Mouse (Mus musculus): ENCODE results near the gene Gzmm. TPM values are rescaled to one million over a fixed set of nuclear protein-coding genes. Genes with fewer than 3 reads are reported as not detected.

Gzmm gene
- total RNA-seq, 1 experiment: 2.5 TPM

DNA sequence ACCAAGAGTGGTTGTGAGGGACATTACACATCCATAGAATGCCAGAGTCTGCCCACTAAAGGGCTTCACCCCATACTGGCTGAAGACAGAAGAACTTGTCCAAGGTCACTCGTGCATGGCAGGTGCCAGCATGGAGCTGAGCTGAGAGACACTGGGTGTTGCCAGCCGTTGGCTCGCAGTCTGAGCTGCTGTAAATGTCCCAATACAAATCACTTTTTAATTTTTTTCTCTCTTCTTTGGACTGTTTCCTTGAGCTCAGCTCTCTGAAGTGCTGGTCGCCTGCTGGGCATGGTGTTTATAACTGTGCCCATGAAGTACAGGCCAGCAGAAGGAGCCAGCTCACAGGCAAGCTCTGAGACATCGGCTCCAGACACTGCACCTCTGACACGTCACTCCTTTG is 34.2 kb downstream of the Gzmm start:
- H3K27ac ChIP-seq (ENCODE audit: insufficient read depth, low read depth, low read length, poor library complexity, severe bottlenecking): no peak overlapping the region
- H3K9me3 ChIP-seq (ENCODE audit: control insufficient read depth, insufficient read depth, low read depth, low read length): no peaks in the 10 kb centered on the region
- DNase-seq (ENCODE audit: low read depth, low spot score): no peak
- no peak for TF ChIP-seq ZC3H11A (IDR thresholded peaks at IDR 0.05; ENCODE audit: borderline replicate concordance, low read depth, low read length)
- no peak for TF ChIP-seq ZNF384 (IDR thresholded peaks at IDR 0.05; ENCODE audit: low read depth, low read length)
- no peak for TF ChIP-seq MAFK (IDR thresholded peaks at IDR 0.05; ENCODE audit: insufficient read depth, low read depth, low read length)
- no peak for TF ChIP-seq HCFC1 (IDR thresholded peaks at IDR 0.05; ENCODE audit: borderline replicate concordance, insufficient read depth, low read length)
- TF ChIP-seq CHD2 (IDR thresholded peaks at IDR 0.05; ENCODE audit: low read depth, low read length): no peak
- no peak overlapping the region for H3K4me3 ChIP-seq (ENCODE audit: insufficient read depth in 1 of 2, low read depth in 1 of 2, low read length in 2 of 2, poor library complexity in 1 of 2, severe bottlenecking in 1 of 2)
- H3K4me1 ChIP-seq (ENCODE audit: control insufficient read depth in 2 of 2, insufficient read depth in 2 of 2, low read length in 2 of 2, poor library complexity in 1 of 2): peaks cover 0 to 3% of the 10 kb centered on the region in 2 experiments; a peak in 1 of 4 replicates
- H3K9ac ChIP-seq (ENCODE audit: insufficient read depth, low read depth, low read length, poor library complexity, severe bottlenecking): no peak overlapping the region
- in situ Hi-C loops (cut with MboI; ENCODE audit: low sequenced_read_pairs in 2 of 2, unreplicated experiment in 2 of 2): no loop called here
- no peaks in the 10 kb centered on the region for H3K36me3 ChIP-seq (ENCODE audit: control insufficient read depth, insufficient read depth, low read length, poor library complexity, severe bottlenecking)

DNA sequence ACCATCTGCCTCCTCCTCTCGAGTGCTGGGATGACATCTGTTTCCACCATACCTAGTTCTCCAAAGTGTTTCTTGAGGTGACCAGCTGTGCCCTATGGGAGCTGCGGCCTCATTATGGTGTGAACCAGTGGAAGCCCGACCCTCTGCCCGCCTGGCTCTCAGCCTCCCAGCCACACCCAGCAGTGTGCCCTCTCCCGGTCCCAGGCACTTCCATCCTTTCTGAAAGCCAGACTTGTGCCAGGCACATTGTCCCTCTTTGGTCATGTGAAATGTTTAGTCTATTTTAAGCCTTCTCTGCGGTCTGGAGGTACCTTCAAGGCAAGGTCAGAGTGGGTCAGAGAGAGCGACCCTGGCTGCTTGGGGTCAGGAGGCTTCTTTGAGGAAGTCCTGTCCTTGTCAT is 34.9 kb downstream of the Gzmm start:
- Histone ChIP-seq H3K4me1 (ENCODE audit: control insufficient read depth in 2 of 2, insufficient read depth in 2 of 2, low read length in 2 of 2, poor library complexity in 1 of 2) (peaks cover 0 to 5% of the 10 kb centered on the region in 2 experiments; a peak in 1 of 4 replicates), H3K9ac (ENCODE audit: insufficient read depth, low read depth, low read length, poor library complexity, severe bottlenecking) (no peak overlapping the region), H3K9me3 (ENCODE audit: control insufficient read depth, insufficient read depth, low read depth, low read length) (no peaks in the 10 kb centered on the region), H3K36me3 (ENCODE audit: control insufficient read depth, insufficient read depth, low read length, poor library complexity, severe bottlenecking) (no peaks in the 10 kb centered on the region), H3K27ac (ENCODE audit: insufficient read depth, low read depth, low read length, poor library complexity, severe bottlenecking) (no peak overlapping the region), H3K4me3 (ENCODE audit: insufficient read depth in 1 of 2, low read depth in 1 of 2, low read length in 2 of 2, poor library complexity in 1 of 2, severe bottlenecking in 1 of 2) (no peak overlapping the region)
- no peak for DNase-seq (ENCODE audit: low read depth, low spot score)
- no peak for TF ChIP-seq CHD2 (IDR thresholded peaks at IDR 0.05; ENCODE audit: low read depth, low read length)
- TF ChIP-seq ZNF384 (IDR thresholded peaks at IDR 0.05; ENCODE audit: low read depth, low read length): no peak
- no peak for TF ChIP-seq ZC3H11A (IDR thresholded peaks at IDR 0.05; ENCODE audit: borderline replicate concordance, low read depth, low read length)
- no peak for TF ChIP-seq MAFK (IDR thresholded peaks at IDR 0.05; ENCODE audit: insufficient read depth, low read depth, low read length)
- TF ChIP-seq HCFC1 (IDR thresholded peaks at IDR 0.05; ENCODE audit: borderline replicate concordance, insufficient read depth, low read length): no peak
- in situ Hi-C loops (cut with MboI; ENCODE audit: low sequenced_read_pairs in 2 of 2, unreplicated experiment in 2 of 2): no loop called here

DNA sequence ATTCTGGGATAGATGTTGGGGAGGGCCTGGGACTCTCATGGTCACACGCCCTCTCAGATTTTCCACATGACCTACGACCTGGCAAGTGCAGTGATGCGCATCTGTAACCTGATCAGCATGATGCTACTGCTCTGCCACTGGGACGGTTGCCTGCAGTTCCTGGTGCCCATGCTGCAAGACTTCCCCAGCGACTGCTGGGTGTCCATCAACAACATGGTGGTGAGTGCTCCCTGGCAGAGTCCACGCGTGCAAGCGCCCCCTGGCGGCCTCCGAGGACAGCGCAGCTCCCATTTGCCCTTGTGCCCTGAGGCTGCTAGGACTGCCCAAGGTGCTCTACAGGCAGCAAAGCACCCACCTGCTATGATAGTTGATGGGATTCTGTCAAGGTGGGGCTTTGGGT is 37.3 kb downstream of the Gzmm start:
- Histone ChIP-seq H3K4me1 (ENCODE audit: control insufficient read depth in 2 of 2, insufficient read depth in 2 of 2, low read length in 2 of 2, poor library complexity in 1 of 2) (peaks cover 0 to 8% of the 10 kb centered on the region in 2 experiments; a peak in 1 of 4 replicates), H3K36me3 (ENCODE audit: control insufficient read depth, insufficient read depth, low read length, poor library complexity, severe bottlenecking) (no peaks in the 10 kb centered on the region), H3K4me3 (ENCODE audit: insufficient read depth in 1 of 2, low read depth in 1 of 2, low read length in 2 of 2, poor library complexity in 1 of 2, severe bottlenecking in 1 of 2) (no peak overlapping the region), H3K9me3 (ENCODE audit: control insufficient read depth, insufficient read depth, low read depth, low read length) (no peaks in the 10 kb centered on the region), H3K9ac (ENCODE audit: insufficient read depth, low read depth, low read length, poor library complexity, severe bottlenecking) (no peak overlapping the region), H3K27ac (ENCODE audit: insufficient read depth, low read depth, low read length, poor library complexity, severe bottlenecking) (no peak overlapping the region)
- in situ Hi-C loops (cut with MboI; ENCODE audit: low sequenced_read_pairs in 2 of 2, unreplicated experiment in 2 of 2): no loop called here
- no peak for TF ChIP-seq CHD2 (IDR thresholded peaks at IDR 0.05; ENCODE audit: low read depth, low read length)
- no peak for TF ChIP-seq ZNF384 (IDR thresholded peaks at IDR 0.05; ENCODE audit: low read depth, low read length)
- no peak for TF ChIP-seq ZC3H11A (IDR thresholded peaks at IDR 0.05; ENCODE audit: borderline replicate concordance, low read depth, low read length)
- no peak for TF ChIP-seq MAFK (IDR thresholded peaks at IDR 0.05; ENCODE audit: insufficient read depth, low read depth, low read length)
- no peak for TF ChIP-seq HCFC1 (IDR thresholded peaks at IDR 0.05; ENCODE audit: borderline replicate concordance, insufficient read depth, low read length)
- DNase-seq (ENCODE audit: low read depth, low spot score): no peak

DNA sequence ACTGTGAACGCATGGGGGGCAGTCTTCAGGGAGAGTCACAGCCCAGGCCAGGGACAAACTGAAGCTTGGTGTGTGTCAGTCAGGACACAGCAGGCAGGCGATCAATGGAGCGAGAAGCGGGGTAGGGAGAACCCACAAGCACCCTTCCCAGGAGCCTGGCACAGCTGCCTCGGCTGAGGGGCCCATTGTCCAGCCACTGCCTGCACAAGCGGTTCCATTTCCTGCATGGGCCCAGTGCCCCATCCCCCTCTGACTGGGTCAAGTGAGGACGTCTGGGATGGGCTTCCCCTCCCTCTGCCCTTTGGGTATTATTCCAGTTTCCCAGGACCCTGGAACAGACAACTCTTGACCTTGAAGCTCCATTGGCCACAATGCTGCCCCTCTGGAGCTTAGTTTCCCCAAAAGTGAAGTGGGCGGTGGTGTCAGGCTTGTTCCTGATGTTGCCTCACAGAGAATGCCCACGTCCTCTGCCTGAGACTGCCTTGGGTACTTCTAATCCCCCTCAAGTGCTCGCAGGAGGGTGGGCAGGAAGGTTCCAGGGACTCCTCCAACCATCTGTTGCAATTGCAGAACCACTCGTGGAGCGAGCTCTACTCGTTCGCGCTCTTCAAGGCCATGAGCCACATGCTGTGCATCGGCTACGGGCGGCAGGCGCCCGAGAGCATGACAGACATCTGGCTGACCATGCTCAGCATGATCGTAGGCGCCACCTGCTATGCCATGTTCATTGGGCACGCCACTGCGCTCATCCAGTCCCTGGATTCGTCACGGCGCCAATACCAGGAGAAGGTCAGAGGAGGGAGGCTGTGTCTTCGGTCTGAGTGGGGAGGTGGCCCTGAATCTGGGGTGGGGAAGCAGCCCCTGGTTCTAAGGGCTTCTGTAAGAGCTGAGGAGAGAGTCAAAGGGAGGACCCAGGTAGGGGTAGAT is 39.8 kb downstream of the Gzmm start:
- no peak for DNase-seq (ENCODE audit: low read depth, low spot score)
- TF ChIP-seq ZC3H11A (IDR thresholded peaks at IDR 0.05; ENCODE audit: borderline replicate concordance, low read depth, low read length): no peak
- TF ChIP-seq CHD2 (IDR thresholded peaks at IDR 0.05; ENCODE audit: low read depth, low read length): no peak
- no peak for TF ChIP-seq ZNF384 (IDR thresholded peaks at IDR 0.05; ENCODE audit: low read depth, low read length)
- no peak for TF ChIP-seq MAFK (IDR thresholded peaks at IDR 0.05; ENCODE audit: insufficient read depth, low read depth, low read length)
- TF ChIP-seq HCFC1 (IDR thresholded peaks at IDR 0.05; ENCODE audit: borderline replicate concordance, insufficient read depth, low read length): no peak
- H3K4me3 ChIP-seq (ENCODE audit: insufficient read depth in 1 of 2, low read depth in 1 of 2, low read length in 2 of 2, poor library complexity in 1 of 2, severe bottlenecking in 1 of 2): no peak overlapping the region
- H3K36me3 ChIP-seq (ENCODE audit: control insufficient read depth, insufficient read depth, low read length, poor library complexity, severe bottlenecking): no peaks in the 10 kb centered on the region; the same call in 1 of the 2 replicates
- H3K27ac ChIP-seq (ENCODE audit: insufficient read depth, low read depth, low read length, poor library complexity, severe bottlenecking): no peak overlapping the region
- in situ Hi-C loops (cut with MboI; ENCODE audit: low sequenced_read_pairs in 2 of 2, unreplicated experiment in 2 of 2): no loop called here
- H3K4me1 ChIP-seq (ENCODE audit: control insufficient read depth in 2 of 2, insufficient read depth in 2 of 2, low read length in 2 of 2, poor library complexity in 1 of 2): peaks cover 0 to 7% of the 10 kb centered on the region in 2 experiments; a peak in 1 of 4 replicates
- H3K9ac ChIP-seq (ENCODE audit: insufficient read depth, low read depth, low read length, poor library complexity, severe bottlenecking): no peak overlapping the region
- H3K9me3 ChIP-seq (ENCODE audit: control insufficient read depth, insufficient read depth, low read depth, low read length): no peaks in the 10 kb centered on the region
